Mouse (Mus musculus) lung, embryonic 16.5 days (tissue): ENCODE results near the gene Olfr1150-ps1. TPM values are rescaled to one million over a fixed set of nuclear protein-coding genes. Genes with fewer than 3 reads are reported as not detected.

Source experiments
- ATAC-seq: fragments of 200-750 bp; cut with Nextera tagmentation; 2 replicates; pipeline ENCODE4 v1.8.0; 2017; ENCODE audit warnings: low read depth, mild to moderate bottlenecking, moderate library complexity
- H3K27ac ChIP-seq: fragments of 300-500 bp; sonication (generic); 2 replicates; pipeline ENCODE4 v1.5.1; 2014; ENCODE audit warnings: mild to moderate bottlenecking, control low read depth, low read length
- H3K27me3 ChIP-seq: fragments of 300-500 bp; sonication (generic); 2 replicates; pipeline ENCODE4 v1.6.1; 2014; ENCODE audit warnings: low read depth, low read length, mixed read lengths; ENCODE audit not compliant: control insufficient read depth, insufficient read depth
- H3K36me3 ChIP-seq: fragments of 300-500 bp; sonication (generic); 2 replicates; pipeline ENCODE4 v1.6.1; 2014; ENCODE audit warnings: low read length; ENCODE audit not compliant: control insufficient read depth, insufficient read depth
- H3K4me1 ChIP-seq: fragments of 300-500 bp; sonication (generic); replicated peaks from 2 replicates; pipeline ENCODE4 v1.6.1; 2014; ENCODE audit warnings: low read length, mixed read lengths; ENCODE audit not compliant: control insufficient read depth, insufficient read depth
- H3K4me2 ChIP-seq: fragments of 300-500 bp; sonication (generic); 2 replicates; pipeline ENCODE4 v1.6.1; 2014; ENCODE audit warnings: low read depth, low read length, control low read depth
- H3K4me3 ChIP-seq: fragments of 300-500 bp; sonication (generic); 2 replicates; pipeline ENCODE4 v1.5.1; 2014; ENCODE audit warnings: mild to moderate bottlenecking, low read length, control low read depth
- H3K9ac ChIP-seq: fragments of 300-500 bp; sonication (generic); 2 replicates; pipeline ENCODE4 v1.6.1; 2014; ENCODE audit warnings: low read length, control low read depth
- H3K9me3 ChIP-seq: fragments of 300-500 bp; sonication (generic); 2 replicates; pipeline ENCODE4 v1.6.1; 2016; ENCODE audit warnings: low read length; ENCODE audit not compliant: control insufficient read depth
- WGBS: fragments of 180-500 bp; shearing (Covaris S2); extraction: QIAGEN DNeasy Blood & Tissue Kit; methylation state at CpG from one replicate; pipeline ENCODE4 v1.1.7; 2014; 5-methylcytosine and 5-hydroxymethylcytosine counted together
- polyA plus RNA-seq: library from polyadenylated mRNA; unstranded; fragments of >200 nt; fragmentation: Nextera tagmentation; extraction: Ambion mirVana; gene quantifications from 2 replicates; pipeline ENCODE4 v1.2.1, GENCODE M21; 2015

The Olfr1150-ps1 gene
- polyA plus RNA-seq, result not detected in 2 replicates

DNA sequence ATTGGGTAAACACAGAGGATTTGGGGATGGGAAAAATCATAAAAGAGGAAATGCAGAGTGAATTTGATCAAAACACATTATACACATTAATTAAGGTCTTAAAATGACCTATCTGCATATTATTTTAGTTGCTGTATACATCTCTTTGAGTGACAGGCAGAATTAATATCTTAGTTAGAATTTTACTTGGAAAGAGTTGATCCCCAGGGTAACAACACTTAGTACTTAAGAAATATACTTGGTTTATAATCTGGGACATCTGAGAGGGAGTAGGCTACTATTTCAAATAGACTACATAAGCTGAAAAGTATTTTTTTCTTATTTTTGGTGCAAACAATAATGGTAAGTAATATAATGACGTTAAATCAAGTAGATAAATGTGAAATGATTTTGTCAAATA, at the start of gene Olfr1150-ps1:
Olfr1150-ps1 (plus strand) TSS at position 301 of the 400 bp plus-strand sequence.
- H3K27me3 ChIP-seq, result no peaks in the 10 kb centered on the region
- 71% methylated on average over 1 of the region's 1 CpGs for WGBS
- no peak within 1 kb of the TSS for H3K4me2 ChIP-seq

DNA sequence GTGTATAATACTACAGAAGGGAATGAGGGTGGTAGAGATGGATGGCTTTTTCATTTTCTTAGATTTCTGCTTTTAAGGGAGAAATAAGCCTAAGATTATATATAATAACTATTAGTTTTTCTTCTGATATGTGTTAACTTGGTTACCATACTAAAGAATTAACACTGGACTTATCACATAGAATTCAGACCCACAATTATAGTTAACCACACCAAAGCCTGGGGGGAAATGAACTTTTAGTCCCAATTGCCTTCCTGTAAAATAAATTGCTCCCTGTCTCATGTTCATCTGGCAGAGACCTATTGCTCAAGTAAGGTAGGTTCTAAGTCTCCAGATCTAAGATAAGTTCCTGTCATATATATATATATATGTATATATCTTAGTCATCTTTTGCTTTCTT, 43.5 kb upstream of the Olfr1150-ps1 start, which contains the start of gene Olfr1143:
Olfr1143 (plus strand) TSS at position 301 of the 400 bp plus-strand sequence.
- Histone ChIP-seq H3K4me2 (no peak within 1 kb of the TSS), H3K27ac (no peak within 1 kb of the TSS), H3K4me3 (no peak within 1 kb of the TSS), H3K9ac (no peak within 1 kb of the TSS), H3K9me3 (no peaks in the 10 kb centered on the region), H3K4me1 (no peaks in the 10 kb centered on the region), H3K36me3 (no peaks in the 10 kb centered on the region), H3K27me3 (no peaks in the 10 kb centered on the region)
- no peak for ATAC-seq

More for the DNA sequence above, at the start of gene Olfr1150-ps1:
- Histone ChIP-seq H3K27ac (no peak within 1 kb of the TSS), H3K36me3 (no peaks in the 10 kb centered on the region), H3K9ac (no peak within 1 kb of the TSS), H3K4me3 (no peak within 1 kb of the TSS), H3K9me3 (no peaks in the 10 kb centered on the region), H3K4me1 (no peaks in the 10 kb centered on the region)
- no peak for ATAC-seq

DNA sequence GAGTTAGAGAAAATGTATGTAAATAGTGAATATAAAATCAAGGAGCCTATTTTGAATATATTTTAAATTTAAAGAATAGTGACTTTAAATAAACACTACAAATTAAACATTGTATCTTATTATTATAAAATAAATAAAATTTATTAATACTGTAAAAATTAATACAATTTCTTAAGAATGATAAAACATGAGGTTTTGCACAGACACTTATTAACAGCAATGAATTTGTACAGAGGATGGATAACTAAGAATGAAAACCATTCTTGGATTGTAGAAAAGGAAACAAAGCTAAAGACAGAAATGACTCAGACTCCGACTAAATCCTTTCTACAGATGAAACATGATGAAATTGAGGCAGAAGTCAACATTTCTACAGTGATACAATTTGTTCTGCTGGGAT, 34.3 kb upstream of the Olfr1150-ps1 start, which contains the start of gene Olfr1145:
Olfr1145 (plus strand) TSS at position 301 of the 400 bp plus-strand sequence.
- Histone ChIP-seq H3K27ac (no peak within 1 kb of the TSS), H3K9ac (no peak within 1 kb of the TSS), H3K9me3 (no peaks in the 10 kb centered on the region), H3K36me3 (no peaks in the 10 kb centered on the region), H3K4me3 (no peak within 1 kb of the TSS), H3K4me1 (no peaks in the 10 kb centered on the region), H3K27me3 (no peaks in the 10 kb centered on the region), H3K4me2 (no peak within 1 kb of the TSS)
- 74% methylated on average over 1 of the region's 1 CpGs for WGBS
- ATAC-seq, result no peak

DNA sequence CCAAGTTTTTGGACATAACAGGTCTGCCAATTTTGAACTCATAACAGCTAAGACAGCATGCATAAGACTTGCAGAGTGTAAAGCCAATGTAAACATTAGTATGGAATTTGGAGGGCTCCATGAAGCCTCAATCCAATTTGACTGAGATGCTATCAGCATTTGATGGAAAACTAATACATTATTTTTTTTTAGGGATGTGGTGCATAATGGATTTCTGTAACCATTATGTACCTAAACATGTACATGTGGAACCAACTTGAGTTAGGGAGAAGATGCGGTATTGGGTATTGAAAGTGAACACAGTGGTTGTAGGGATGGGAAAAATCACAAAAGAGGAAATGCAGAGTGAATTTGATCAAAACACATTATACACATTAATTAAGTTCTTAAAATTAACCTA, 13.6 kb upstream of the Olfr1150-ps1 start, which contains the start of gene Olfr1148:
Olfr1148 (plus strand) TSS at position 301 of the 400 bp plus-strand sequence.
- no peak for ATAC-seq
- Histone ChIP-seq H3K4me3 (no peak within 1 kb of the TSS), H3K9me3 (no peaks in the 10 kb centered on the region), H3K9ac (no peak within 1 kb of the TSS), H3K4me2 (no peak within 1 kb of the TSS), H3K4me1 (no peaks in the 10 kb centered on the region), H3K27ac (no peak within 1 kb of the TSS), H3K27me3 (no peaks in the 10 kb centered on the region), H3K36me3 (no peaks in the 10 kb centered on the region)
- WGBS, result 89% methylated on average over 1 of the region's 1 CpGs

DNA sequence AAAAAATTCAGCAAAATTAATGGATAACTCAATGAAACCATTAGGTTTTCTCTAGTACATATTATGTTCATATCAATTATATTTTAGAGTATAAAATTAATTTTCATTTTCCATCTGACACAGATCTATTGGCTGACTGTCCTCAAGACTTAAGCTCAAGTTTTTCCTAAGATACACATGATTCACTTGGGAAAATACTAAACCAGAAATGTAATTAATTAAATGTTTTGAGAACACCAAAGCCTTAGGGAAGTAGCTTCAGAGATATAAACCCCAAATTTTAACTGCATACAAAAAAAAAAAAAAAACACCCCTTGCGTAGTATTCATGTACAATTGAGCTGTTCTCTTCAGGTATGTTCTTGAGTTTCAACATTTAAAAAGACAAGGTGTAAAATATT, 11.8 kb downstream of the Olfr1150-ps1 start, which contains the start of gene Olfr1151:
Olfr1151 (plus strand) TSS at position 301 of the 400 bp plus-strand sequence.
- Histone ChIP-seq H3K4me2 (no peak within 1 kb of the TSS), H3K36me3 (no peaks in the 10 kb centered on the region), H3K27me3 (no peaks in the 10 kb centered on the region), H3K9me3 (no peaks in the 10 kb centered on the region), H3K4me1 (no peaks in the 10 kb centered on the region), H3K4me3 (no peak within 1 kb of the TSS), H3K9ac (no peak within 1 kb of the TSS), H3K27ac (no peak within 1 kb of the TSS)
- WGBS, result 77% methylated on average over 1 of the region's 1 CpGs
- no peak for ATAC-seq

DNA sequence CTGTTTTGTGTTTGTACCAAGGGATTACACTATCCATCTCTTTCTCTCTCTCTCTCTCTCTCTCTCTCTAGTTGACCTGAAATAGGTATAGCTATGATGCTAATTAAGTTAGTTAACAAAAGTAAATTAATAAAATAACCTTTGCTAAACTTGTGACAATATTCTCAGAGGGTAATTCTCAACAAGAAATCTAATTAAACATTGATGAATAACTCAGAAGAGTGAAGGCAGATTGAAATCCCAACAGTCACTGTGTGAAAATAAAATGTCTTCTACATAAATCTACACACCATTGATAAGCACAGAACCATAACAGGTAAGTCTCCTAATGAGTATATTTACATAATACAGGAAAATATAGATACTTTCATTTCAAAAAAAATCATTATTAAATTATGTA, 22.4 kb downstream of the Olfr1150-ps1 start, which contains the start of gene Olfr1152:
Olfr1152 (plus strand) TSS at position 301 of the 400 bp plus-strand sequence.
- H3K4me1 ChIP-seq, result no peaks in the 10 kb centered on the region
- H3K4me3 ChIP-seq, result no peak within 1 kb of the TSS
- H3K9ac ChIP-seq, result no peak within 1 kb of the TSS
- H3K4me2 ChIP-seq, result no peak within 1 kb of the TSS
- no peak within 1 kb of the TSS for H3K27ac ChIP-seq
- H3K9me3 ChIP-seq, result no peaks in the 10 kb centered on the region; the same call in 1 of the 2 replicates
- no peaks in the 10 kb centered on the region for H3K27me3 ChIP-seq
- no peaks in the 10 kb centered on the region for H3K36me3 ChIP-seq
- no peak for ATAC-seq

DNA sequence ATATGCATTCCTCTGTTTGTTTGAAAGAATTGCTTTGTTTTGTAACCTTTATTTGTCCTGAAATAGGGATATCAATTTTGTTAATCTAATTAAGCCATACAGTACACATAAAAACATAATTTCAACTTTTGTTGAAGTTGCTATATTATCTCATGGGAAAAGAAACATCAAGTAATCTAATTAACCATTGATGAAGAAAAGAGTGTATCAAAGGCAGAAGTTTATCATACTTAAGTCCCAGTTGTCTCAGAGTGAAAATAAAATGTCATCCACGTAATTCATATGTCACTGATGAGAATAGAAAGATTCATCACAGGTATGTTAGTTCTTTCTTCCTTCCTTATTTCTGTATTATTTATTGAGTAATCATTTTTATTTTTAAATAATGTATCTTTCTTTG, 50.9 kb downstream of the Olfr1150-ps1 start, which contains the start of gene Olfr1153:
Olfr1153 (plus strand) TSS at position 301 of the 400 bp plus-strand sequence.
- Histone ChIP-seq H3K4me3 (no peak within 1 kb of the TSS), H3K27me3 (no peaks in the 10 kb centered on the region), H3K4me2 (no peak within 1 kb of the TSS), H3K36me3 (no peaks in the 10 kb centered on the region), H3K27ac (no peak within 1 kb of the TSS), H3K4me1 (no peaks in the 10 kb centered on the region), H3K9me3 (no peaks in the 10 kb centered on the region), H3K9ac (no peak within 1 kb of the TSS)
- 59% methylated on average over 1 of the region's 1 CpGs for WGBS
- no peak for ATAC-seq

Other genes starting within 250 kb of the Olfr1150-ps1 start
- gene Olfr1130, start 237.8 kb upstream of the Olfr1150-ps1 start, polyA plus RNA-seq, result not detected in 2 replicates
- not detected in 2 replicates for gene Olfr1131, start 216.9 kb upstream of the Olfr1150-ps1 start, polyA plus RNA-seq
- not detected in 2 replicates for gene Olfr1132, start 206.5 kb upstream of the Olfr1150-ps1 start, polyA plus RNA-seq
- not detected in 2 replicates for gene Olfr1133, start 196.6 kb upstream of the Olfr1150-ps1 start, polyA plus RNA-seq
- gene Olfr1134, start 185.5 kb upstream of the Olfr1150-ps1 start, polyA plus RNA-seq, result not detected in 2 replicates
- gene Olfr1135, start 170.3 kb upstream of the Olfr1150-ps1 start, polyA plus RNA-seq, result not detected in 2 replicates
- gene Olfr1136, start 150.0 kb upstream of the Olfr1150-ps1 start, polyA plus RNA-seq, result not detected in 2 replicates
- not detected in 2 replicates for gene Olfr1137, start 130.8 kb upstream of the Olfr1150-ps1 start, polyA plus RNA-seq
- gene Olfr1138, start 104.0 kb upstream of the Olfr1150-ps1 start, polyA plus RNA-seq, result not detected in 2 replicates
- gene Olfr1140, start 100.2 kb upstream of the Olfr1150-ps1 start, polyA plus RNA-seq, result not detected in 2 replicates
- not detected in 2 replicates for gene Olfr1141, start 90.0 kb upstream of the Olfr1150-ps1 start, polyA plus RNA-seq
- gene Olfr152, start 64.5 kb upstream of the Olfr1150-ps1 start, polyA plus RNA-seq, result not detected in 2 replicates
- not detected in 2 replicates for gene Olfr1143, start 43.4 kb upstream of the Olfr1150-ps1 start, polyA plus RNA-seq
- gene Olfr1145, start 34.2 kb upstream of the Olfr1150-ps1 start, polyA plus RNA-seq, result not detected in 2 replicates
- not detected in 2 replicates for gene Olfr1148, start 13.5 kb upstream of the Olfr1150-ps1 start, polyA plus RNA-seq
- gene Olfr1151, start 11.9 kb downstream of the Olfr1150-ps1 start, polyA plus RNA-seq, result not detected in 2 replicates
- gene Olfr1152, start 22.5 kb downstream of the Olfr1150-ps1 start, polyA plus RNA-seq, result not detected in 2 replicates
- gene Olfr1153, start 51.0 kb downstream of the Olfr1150-ps1 start, polyA plus RNA-seq, result not detected in 2 replicates
- not detected in 2 replicates for gene Olfr1154, start 61.2 kb downstream of the Olfr1150-ps1 start, polyA plus RNA-seq
- not detected in 2 replicates for gene Olfr1155, start 101.1 kb downstream of the Olfr1150-ps1 start, polyA plus RNA-seq
- not detected in 2 replicates for gene Olfr1156, start 109.1 kb downstream of the Olfr1150-ps1 start, polyA plus RNA-seq
- not detected in 2 replicates for gene Olfr1157, start 124.3 kb downstream of the Olfr1150-ps1 start, polyA plus RNA-seq
- gene Olfr74, start 130.7 kb downstream of the Olfr1150-ps1 start, polyA plus RNA-seq, result not detected in 2 replicates
- not detected in 2 replicates for gene Olfr1158, start 146.1 kb downstream of the Olfr1150-ps1 start, polyA plus RNA-seq
- not detected in 2 replicates for gene Olfr1160, start 164.3 kb downstream of the Olfr1150-ps1 start, polyA plus RNA-seq
- not detected in 2 replicates for gene Olfr1161, start 178.8 kb downstream of the Olfr1150-ps1 start, polyA plus RNA-seq
- gene Olfr73, start 193.7 kb downstream of the Olfr1150-ps1 start, polyA plus RNA-seq, result not detected in 2 replicates
- gene Olfr1162, start 207.1 kb downstream of the Olfr1150-ps1 start, polyA plus RNA-seq, result not detected in 2 replicates
- gene Olfr1163, start 227.8 kb downstream of the Olfr1150-ps1 start, polyA plus RNA-seq, result not detected in 2 replicates
- not detected in 2 replicates for gene Olfr1164, start 250.0 kb downstream of the Olfr1150-ps1 start, polyA plus RNA-seq